Comparison of ENCODE assay signal across 20 mouse cellular contexts in the genomic region with DNA sequence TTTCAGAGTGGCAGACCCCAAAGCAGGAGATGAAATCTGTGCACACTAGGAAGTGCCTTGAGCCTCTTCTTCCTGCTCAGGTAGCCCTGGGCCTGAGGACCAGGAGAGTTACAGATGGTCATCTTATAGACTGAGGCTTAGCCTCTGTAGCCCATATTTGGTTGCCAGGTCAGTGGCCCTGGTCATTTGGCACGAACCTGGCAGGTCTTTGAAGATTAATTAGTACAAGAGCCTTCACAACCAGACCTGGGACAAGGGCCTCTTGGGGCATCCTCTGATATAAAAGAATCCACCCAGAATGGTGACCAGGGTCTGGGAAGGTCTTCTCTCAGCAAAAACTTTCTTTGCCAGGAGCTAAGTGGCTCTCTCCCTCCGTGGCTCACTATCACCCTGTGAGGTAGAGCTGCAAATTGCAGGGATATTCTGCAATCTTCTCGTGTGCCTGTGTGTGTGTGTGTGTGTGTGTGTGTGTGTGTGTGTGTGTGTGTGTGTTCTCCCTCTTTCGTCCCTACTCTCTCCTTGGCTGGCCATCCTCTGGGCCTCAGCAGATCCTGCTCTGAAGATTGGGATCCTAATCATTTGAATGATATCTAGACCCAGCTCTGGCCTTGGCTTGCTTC. TPM values are rescaled to one million over a fixed set of nuclear protein-coding genes. Genes with fewer than 3 reads are reported as not detected.
A peak's percentile ranks its signal among the peaks of the same experiment; 100 is the strongest.
DNase-seq lines count a peak whose midpoint lies in the region; ATAC-seq and TF ChIP-seq lines count a peak whose summit lies in the region.
"Had no signal": no experiment of that assay in that cellular context is flagged by ENCODE, and none has a peak within 500 bp of the region (broad histone marks: within the 10 kb centered on the region; RNA-seq: fewer than 3 reads in every experiment).

No protein-coding gene starts in this region.

- H3K4me1 ChIP-seq in kidney, adult 2 months (ENCODE audit: control insufficient read depth, insufficient read depth, low read length), result no peaks in the 10 kb centered on the region
- H3K4me1 ChIP-seq in midbrain, postnatal 0 days (ENCODE audit: insufficient read depth, low read length), result no peaks in the 10 kb centered on the region
- H3K4me1 ChIP-seq: liver, embryonic 15.5 days had no signal

- no peak overlapping the region for H3K27ac ChIP-seq in kidney, adult 2 months (ENCODE audit: insufficient read depth, low read depth, low read length)
- H3K27ac ChIP-seq in midbrain, postnatal 0 days (ENCODE audit: low read depth, low read length), result no peak overlapping the region
- H3K27ac ChIP-seq: embryonic facial prominence, embryonic 10.5 days; hindbrain, embryonic 15.5 days; liver, embryonic 15.5 days had no signal

- 44% methylated on average over 4 of the region's 4 CpGs for WGBS in kidney, adult 2 months
- WGBS in midbrain, postnatal 0 days, result 53% methylated on average over 4 of the region's 4 CpGs

- no peak for TF ChIP-seq POLR2A in kidney, adult 2 months (IDR thresholded peaks at IDR 0.05; ENCODE audit: low read depth, low read length)

- TF ChIP-seq CTCF in kidney, adult 2 months (conservative IDR thresholded peaks at IDR 0.05; ENCODE audit: insufficient read depth, insufficient read length, low read depth, low read length), result no peak
- TF ChIP-seq CTCF in midbrain, postnatal 0 days (IDR thresholded peaks at IDR 0.05), result no peak

- H3K27me3 ChIP-seq in kidney, adult 2 months (replicated peaks; ENCODE audit: control insufficient read depth, insufficient read depth, low read length), result no peaks in the 10 kb centered on the region
- no peaks in the 10 kb centered on the region for H3K27me3 ChIP-seq in midbrain, postnatal 0 days (ENCODE audit: insufficient read depth, low read length)
- H3K27me3 ChIP-seq: heart, embryonic 12.5 days; hindbrain, embryonic 15.5 days; liver, embryonic 15.5 days; megakaryocyte, embryonic 14.5 days had no signal

- H3K36me3 ChIP-seq in kidney, adult 2 months (ENCODE audit: control insufficient read depth, insufficient read depth, low read length), result no peaks in the 10 kb centered on the region
- no peaks in the 10 kb centered on the region for H3K36me3 ChIP-seq in midbrain, postnatal 0 days (ENCODE audit: insufficient read depth, low read length)
- H3K36me3 ChIP-seq: embryonic facial prominence, embryonic 10.5 days; heart, embryonic 12.5 days; hindbrain, embryonic 15.5 days; liver, embryonic 15.5 days had no signal

- DNase-seq in adrenal gland, postnatal 10 days, result peak; percentile 16
- DNase-seq in adrenal gland, adult 8-10 months, result no peak
- DNase-seq in kidney, adult 2 months, result peak; percentile 55
- no peak for DNase-seq in kidney, postnatal 10 days
- peak; percentile 71 for DNase-seq in lung, postnatal 10 days
- DNase-seq in lung, adult 18-20 months, result no peak
- peak; percentile 42 for DNase-seq in lung, postnatal 36 days
- no peak for DNase-seq in midbrain, postnatal 0 days (ENCODE audit: low spot score)
- DNase-seq: cerebellum, adult 2 months; heart, postnatal 14 days; kidney, adult 18-20 months; layer of hippocampus, postnatal 36 days; midbrain, embryonic 14.5 days; right cerebral cortex, postnatal 4 days had no signal

- H3K4me3 ChIP-seq in kidney, adult 2 months (ENCODE audit: insufficient read depth, low read depth, low read length), result no peak overlapping the region
- H3K4me3 ChIP-seq in midbrain, postnatal 0 days (ENCODE audit: low read depth, low read length), result no peak overlapping the region
- H3K4me3 ChIP-seq: embryonic facial prominence, embryonic 10.5 days; heart, embryonic 12.5 days; hindbrain, embryonic 15.5 days; liver, embryonic 15.5 days; megakaryocyte, embryonic 14.5 days; myocyte had no signal

- no peak overlapping the region for H3K4me2 ChIP-seq in midbrain, postnatal 0 days (ENCODE audit: low read depth, low read length, poor library complexity, severe bottlenecking)
- H3K4me2 ChIP-seq: heart, embryonic 12.5 days; hindbrain, embryonic 15.5 days; liver, embryonic 15.5 days had no signal

- H3K9ac ChIP-seq in midbrain, postnatal 0 days (replicated peaks; ENCODE audit: low read length, poor library complexity, severe bottlenecking), result no peak overlapping the region
- H3K9ac ChIP-seq: heart, embryonic 12.5 days; hindbrain, embryonic 15.5 days; liver, embryonic 15.5 days had no signal

- no peak for ATAC-seq in midbrain, postnatal 0 days (ENCODE audit: low FRiP score)

- H3K9me3 ChIP-seq in midbrain, postnatal 0 days (ENCODE audit: low read length), result no peaks in the 10 kb centered on the region
- H3K9me3 ChIP-seq: embryonic facial prominence, embryonic 10.5 days; heart, embryonic 12.5 days; hindbrain, embryonic 15.5 days; liver, embryonic 15.5 days; megakaryocyte, embryonic 14.5 days had no signal

RNA-seq across cellular contexts. Expression of gene Rgs10, which starts 53.4 kb away (rescaled TPM):
- 10 to 100 TPM; 13.4 to 14.2 TPM for total RNA-seq in adrenal gland, postnatal 10 days (2021)
- total RNA-seq in adrenal gland, adult 8-10 months (2022), result 10 to 100 TPM; 10.8 to 15.5 (median 12.3) TPM
- 2.3 and 5.1 TPM in 2 replicates for polyA plus RNA-seq in kidney, adult 2 months (2012; rRNA removed)
- total RNA-seq in midbrain, postnatal 0 days (2014; rRNA removed), result 77.4 and 84.6 TPM in 2 replicates
- 89.3 and 91.0 TPM in 2 replicates for polyA plus RNA-seq in midbrain, postnatal 0 days (2015; fragmentation: Nextera tagmentation; extraction: Ambion mirVana)

Comparison
In these comparisons a context has a peak if more than half of its experiments do, and no peak if none do; other contexts are left out.
1. DNase-seq: peak in adrenal gland, postnatal 10 days (single experiment), kidney, adult 2 months (single experiment), lung, postnatal 10 days (single experiment) and lung, postnatal 36 days (single experiment); none in adrenal gland, adult 8-10 months (single experiment), kidney, postnatal 10 days (single experiment), lung, adult 18-20 months (0 of 2) and midbrain, postnatal 0 days (single experiment).